ENCODE assay signal across 21 mouse cellular contexts in genomic region chrX:143933671-143934070, GRCm38 (mm10). TPM values are rescaled to one million over a fixed set of nuclear protein-coding genes. Genes with fewer than 3 reads are reported as not detected.
DNase-seq lines count a peak whose midpoint lies in the region; ATAC-seq and TF ChIP-seq lines count a peak whose summit lies in the region.
"Had no signal": no experiment of that assay in that cellular context is flagged by ENCODE, and none has a peak within 500 bp of the region (broad histone marks: within the 10 kb centered on the region; RNA-seq: fewer than 3 reads in every experiment).

No protein-coding gene starts in this region.

- TF ChIP-seq CTCF in liver, adult 2 months (IDR thresholded peaks at IDR 0.05; ENCODE audit: low read depth, low read length), result no peak
- TF ChIP-seq CTCF in lung, adult 2 months (IDR thresholded peaks at IDR 0.05; ENCODE audit: insufficient read depth, low read length), result no peak

- TF ChIP-seq POLR2A in liver, adult 2 months (IDR thresholded peaks at IDR 0.05; ENCODE audit: extremely low read depth, insufficient read depth, low read length), result no peak
- no peak for TF ChIP-seq POLR2A in lung, adult 2 months (IDR thresholded peaks at IDR 0.05; ENCODE audit: borderline replicate concordance, extremely low read depth, low read depth, low read length)

- no peaks in the 10 kb centered on the region for H3K9me3 ChIP-seq in forebrain, embryonic 13.5 days (replicated peaks)
- H3K9me3 ChIP-seq in forebrain, embryonic 11.5 days (ENCODE audit: control insufficient read depth, low read length), result no peaks in the 10 kb centered on the region
- no peaks in the 10 kb centered on the region for H3K9me3 ChIP-seq in liver, embryonic 11.5 days (ENCODE audit: control insufficient read depth, low read length)
- H3K9me3 ChIP-seq in hindbrain, embryonic 14.5 days (ENCODE audit: control insufficient read depth, low read length), result no peaks in the 10 kb centered on the region
- H3K9me3 ChIP-seq in neural tube, embryonic 13.5 days, result no peaks in the 10 kb centered on the region
- H3K9me3 ChIP-seq: embryonic facial prominence, embryonic 12.5 days; intestine, embryonic 15.5 days; liver, embryonic 13.5 days; lung, embryonic 15.5 days had no signal

- no peak for DNase-seq in forebrain, embryonic 11.5 days (ENCODE audit: low spot score)
- peak; percentile 75 for DNase-seq in liver, adult 2 months (ENCODE audit: extremely low read depth, low read depth, low spot score)
- DNase-seq in liver, embryonic 11.5 days (ENCODE audit: low spot score), result no peak
- DNase-seq in hindbrain, embryonic 14.5 days (ENCODE audit: low spot score), result no peak
- no peak for DNase-seq in lung, adult 2 months
- DNase-seq in layer of hippocampus, adult 8-10 months (ENCODE audit: low spot score in 2 of 2), result no peak
- DNase-seq: adrenal gland, postnatal 10 days; gastrocnemius, postnatal 14 days; heart, adult 2 months; heart, postnatal 36 days; liver, embryonic 13.5 days; lung, postnatal 4 days; spleen, adult 18-20 months had no signal

- no peak; the same call in 1 of the 2 replicates for ATAC-seq in forebrain, embryonic 13.5 days
- ATAC-seq in forebrain, embryonic 11.5 days (replicated peaks; ENCODE audit: low FRiP score), result no peak
- no peak for ATAC-seq in liver, embryonic 11.5 days (replicated peaks; ENCODE audit: low FRiP score)
- no peak for ATAC-seq in hindbrain, embryonic 14.5 days (ENCODE audit: low FRiP score)
- ATAC-seq in neural tube, embryonic 13.5 days (ENCODE audit: low read depth), result no peak
- ATAC-seq: CD4-positive, CD25-positive, alpha-beta regulatory T cell, adult 4 months; intestine, embryonic 15.5 days; Patski had no signal

- no peak overlapping the region for H3K9ac ChIP-seq in forebrain, embryonic 13.5 days
- H3K9ac ChIP-seq in forebrain, embryonic 11.5 days (ENCODE audit: low read length), result no peak overlapping the region
- no peak overlapping the region for H3K9ac ChIP-seq in liver, adult 2 months (ENCODE audit: low read depth, low read length)
- H3K9ac ChIP-seq in liver, embryonic 11.5 days (ENCODE audit: low read depth, low read length), result no peak overlapping the region
- peak overlapping the region; percentile 79; the same call in 1 of the 2 replicates for H3K9ac ChIP-seq in hindbrain, embryonic 14.5 days
- no peak overlapping the region for H3K9ac ChIP-seq in neural tube, embryonic 13.5 days
- H3K9ac ChIP-seq: embryonic facial prominence, embryonic 12.5 days; intestine, embryonic 15.5 days; liver, embryonic 13.5 days; lung, embryonic 15.5 days had no signal

- no peak overlapping the region for H3K4me3 ChIP-seq in forebrain, embryonic 13.5 days
- no peak overlapping the region for H3K4me3 ChIP-seq in forebrain, embryonic 11.5 days (ENCODE audit: low read depth, low read length)
- no peak overlapping the region for H3K4me3 ChIP-seq in liver, adult 2 months (ENCODE audit: insufficient read depth, low read depth, low read length)
- no peak overlapping the region for H3K4me3 ChIP-seq in liver, embryonic 11.5 days (ENCODE audit: low read depth, low read length)
- 0 out of 2 replicates have a peak overlapping the region, but pooled peaks have one; percentile 42 for H3K4me3 ChIP-seq in hindbrain, embryonic 14.5 days (replicated peaks; ENCODE audit: low read length)
- H3K4me3 ChIP-seq in neural tube, embryonic 13.5 days, result 0 out of 2 replicates have a peak overlapping the region, but pooled peaks have one; percentile 49
- H3K4me3 ChIP-seq in lung, adult 2 months (replicated peaks; ENCODE audit: extremely low read depth, low read depth, low read length), result no peak overlapping the region
- H3K4me3 ChIP-seq: embryonic facial prominence, embryonic 12.5 days; heart, adult 2 months; intestine, embryonic 15.5 days; liver, embryonic 13.5 days; lung, embryonic 15.5 days had no signal

- no peaks in the 10 kb centered on the region for H3K79me2 ChIP-seq in liver, adult 2 months (ENCODE audit: control insufficient read depth, insufficient read depth, low read length)

- H3K36me3 ChIP-seq in forebrain, embryonic 13.5 days (ENCODE audit: poor library complexity, severe bottlenecking), result no peaks in the 10 kb centered on the region
- H3K36me3 ChIP-seq in forebrain, embryonic 11.5 days (ENCODE audit: control insufficient read depth, insufficient read depth, low read length), result no peaks in the 10 kb centered on the region
- H3K36me3 ChIP-seq in liver, adult 2 months (ENCODE audit: control insufficient read depth, insufficient read depth, low read length), result no peaks in the 10 kb centered on the region
- no peaks in the 10 kb centered on the region for H3K36me3 ChIP-seq in liver, embryonic 11.5 days (ENCODE audit: control insufficient read depth, insufficient read depth, low read length)
- H3K36me3 ChIP-seq in hindbrain, embryonic 14.5 days (replicated peaks; ENCODE audit: control insufficient read depth, insufficient read depth), result 0 out of 2 replicates have a peak, but pooled peaks cover 5% of the 10 kb centered on the region
- H3K36me3 ChIP-seq in neural tube, embryonic 13.5 days, result no peaks in the 10 kb centered on the region
- H3K36me3 ChIP-seq: embryonic facial prominence, embryonic 12.5 days; intestine, embryonic 15.5 days; liver, embryonic 13.5 days; lung, embryonic 15.5 days had no signal

- H3K4me2 ChIP-seq in forebrain, embryonic 13.5 days, result peak overlapping the region; percentile 30
- no peak overlapping the region for H3K4me2 ChIP-seq in forebrain, embryonic 11.5 days (ENCODE audit: low read depth, low read length, severe bottlenecking)
- no peak overlapping the region for H3K4me2 ChIP-seq in liver, embryonic 11.5 days
- peak overlapping the region; percentile 44 for H3K4me2 ChIP-seq in hindbrain, embryonic 14.5 days (replicated peaks)
- peak overlapping the region; percentile 34 for H3K4me2 ChIP-seq in neural tube, embryonic 13.5 days
- H3K4me2 ChIP-seq: embryonic facial prominence, embryonic 12.5 days; intestine, embryonic 15.5 days; liver, embryonic 13.5 days; lung, embryonic 15.5 days had no signal

- 59% methylated on average over 2 of the region's 2 CpGs for WGBS in forebrain, embryonic 13.5 days
- WGBS in forebrain, embryonic 11.5 days, result 70% methylated on average over 2 of the region's 2 CpGs
- 13% methylated on average over 2 of the region's 2 CpGs for WGBS in liver, adult 2 months
- 84% methylated on average over 2 of the region's 2 CpGs for WGBS in liver, embryonic 11.5 days
- 68% methylated on average over 2 of the region's 2 CpGs for WGBS in hindbrain, embryonic 14.5 days
- 76% methylated on average over 2 of the region's 2 CpGs for WGBS in neural tube, embryonic 13.5 days
- WGBS in lung, adult 2 months, result 64% methylated on average over 2 of the region's 2 CpGs

- peak overlapping the region; percentile 95 for H3K27ac ChIP-seq in forebrain, embryonic 13.5 days
- H3K27ac ChIP-seq in forebrain, embryonic 11.5 days (ENCODE audit: low read depth, low read length), result no peak overlapping the region
- no peak overlapping the region for H3K27ac ChIP-seq in liver, adult 2 months (replicated peaks; ENCODE audit: insufficient read depth, low read depth, low read length)
- no peak overlapping the region for H3K27ac ChIP-seq in liver, embryonic 11.5 days (ENCODE audit: low read depth, low read length)
- H3K27ac ChIP-seq in hindbrain, embryonic 14.5 days, result peak overlapping the region; percentile 94
- peak overlapping the region; percentile 33; the same call in 1 of the 2 replicates for H3K27ac ChIP-seq in neural tube, embryonic 13.5 days (replicated peaks)
- H3K27ac ChIP-seq: embryonic facial prominence, embryonic 12.5 days; heart, adult 2 months; intestine, embryonic 15.5 days; liver, embryonic 13.5 days; lung, embryonic 15.5 days had no signal

- no peaks in the 10 kb centered on the region for H3K27me3 ChIP-seq in forebrain, embryonic 13.5 days
- no peaks in the 10 kb centered on the region; the same call in 1 of the 2 replicates for H3K27me3 ChIP-seq in forebrain, embryonic 11.5 days (ENCODE audit: control insufficient read depth, insufficient read depth, low read length)
- H3K27me3 ChIP-seq in liver, adult 2 months (ENCODE audit: control insufficient read depth, insufficient read depth, low read length), result no peaks in the 10 kb centered on the region
- no peaks in the 10 kb centered on the region for H3K27me3 ChIP-seq in liver, embryonic 11.5 days (replicated peaks; ENCODE audit: control insufficient read depth, insufficient read depth, low read length)
- H3K27me3 ChIP-seq in hindbrain, embryonic 14.5 days (ENCODE audit: control insufficient read depth, insufficient read depth, low read length), result no peaks in the 10 kb centered on the region; the same call in 1 of the 2 replicates
- no peaks in the 10 kb centered on the region for H3K27me3 ChIP-seq in neural tube, embryonic 13.5 days
- H3K27me3 ChIP-seq: embryonic facial prominence, embryonic 12.5 days; intestine, embryonic 15.5 days; liver, embryonic 13.5 days; lung, embryonic 15.5 days had no signal

- H3K4me1 ChIP-seq in forebrain, embryonic 13.5 days, result 0 out of 2 replicates have a peak, but pooled peaks cover 3% of the 10 kb centered on the region
- no peaks in the 10 kb centered on the region for H3K4me1 ChIP-seq in forebrain, embryonic 11.5 days (replicated peaks; ENCODE audit: control insufficient read depth, insufficient read depth, low read length)
- H3K4me1 ChIP-seq in liver, adult 2 months (ENCODE audit: control insufficient read depth, insufficient read depth, low read length), result no peaks in the 10 kb centered on the region
- no peaks in the 10 kb centered on the region for H3K4me1 ChIP-seq in liver, embryonic 11.5 days (replicated peaks; ENCODE audit: control insufficient read depth, insufficient read depth, low read length)
- H3K4me1 ChIP-seq in hindbrain, embryonic 14.5 days (replicated peaks; ENCODE audit: control insufficient read depth, insufficient read depth, low read length), result 0 out of 2 replicates have a peak, but pooled peaks cover 5% of the 10 kb centered on the region
- peaks cover 15% of the 10 kb centered on the region for H3K4me1 ChIP-seq in neural tube, embryonic 13.5 days (replicated peaks)
- H3K4me1 ChIP-seq in lung, adult 2 months (ENCODE audit: control insufficient read depth, insufficient read depth, low read length), result no peaks in the 10 kb centered on the region
- H3K4me1 ChIP-seq: embryonic facial prominence, embryonic 12.5 days; intestine, embryonic 15.5 days; liver, embryonic 13.5 days; lung, embryonic 15.5 days had no signal

RNA-seq across cellular contexts. Expression of gene Dcx, which starts 0.6 kb away (rescaled TPM):
- 196 and 206 TPM in 2 replicates for polyA plus RNA-seq in forebrain, embryonic 13.5 days (2015; fragmentation: Nextera tagmentation; extraction: Ambion mirVana)
- polyA plus RNA-seq in forebrain, embryonic 11.5 days (2014; fragmentation: Nextera tagmentation; extraction: Ambion mirVana), result 80.7 and 81.7 TPM in 2 replicates
- total RNA-seq in liver, adult 2 months (2014; rRNA removed), result 0.07 and 0.09 TPM in 2 replicates
- polyA plus RNA-seq in liver, adult 2 months (2012; rRNA removed), result 0.02 TPM in 1 of 2 replicates, not detected in the other
- polyA plus RNA-seq in liver, embryonic 11.5 days (2014; fragmentation: Nextera tagmentation; extraction: Ambion mirVana), result 1.2 and 1.4 TPM in 2 replicates
- polyA plus RNA-seq in hindbrain, embryonic 14.5 days (2014; fragmentation: Nextera tagmentation; extraction: Ambion mirVana), result 346 and 357 TPM in 2 replicates
- 302 and 319 TPM in 2 replicates for polyA plus RNA-seq in neural tube, embryonic 13.5 days (2015; fragmentation: Nextera tagmentation; extraction: Ambion mirVana)
- polyA plus RNA-seq in lung, adult 2 months (2012; rRNA removed), result not detected in 2 replicates
- 10 to 100 TPM; 12.0 to 15.3 (median 12.5) TPM for total RNA-seq in layer of hippocampus, adult 8-10 months (2022)
- total RNA-seq: ES-E14; heart, adult 2 months; heart, postnatal 36 days had no signal
- polyA plus RNA-seq: CD4-positive, CD25-positive, alpha-beta regulatory T cell, adult 4 months; heart, adult 2 months had no signal

Comparison
In these comparisons a context has a peak if more than half of its experiments do, and no peak if none do; other contexts are left out.
1. H3K27ac ChIP-seq: peak in forebrain, embryonic 13.5 days (single experiment), hindbrain, embryonic 14.5 days (single experiment) and neural tube, embryonic 13.5 days (single experiment); none in forebrain, embryonic 11.5 days (single experiment), liver, adult 2 months (single experiment) and liver, embryonic 11.5 days (single experiment).
2. H3K4me2 ChIP-seq: peak in forebrain, embryonic 13.5 days (single experiment), hindbrain, embryonic 14.5 days (single experiment) and neural tube, embryonic 13.5 days (single experiment); none in forebrain, embryonic 11.5 days (single experiment) and liver, embryonic 11.5 days (single experiment).
3. H3K4me3 ChIP-seq: peak in hindbrain, embryonic 14.5 days (single experiment) and neural tube, embryonic 13.5 days (single experiment); none in forebrain, embryonic 13.5 days (single experiment), forebrain, embryonic 11.5 days (single experiment), liver, adult 2 months (single experiment), liver, embryonic 11.5 days (single experiment) and lung, adult 2 months (single experiment).
4. RNA of gene Dcx, which starts 0.6 kb away (polyA plus RNA-seq): 346 to 357 TPM in hindbrain, embryonic 14.5 days, 302 to 319 TPM in neural tube, embryonic 13.5 days, 196 to 206 TPM in forebrain, embryonic 13.5 days and 80.7 to 81.7 TPM in forebrain, embryonic 11.5 days; 1.2 to 1.4 TPM in liver, embryonic 11.5 days, 0.02 TPM in liver, adult 2 months and not detected in lung, adult 2 months; every median in the first group is over 10 times any median in the second.